In the genomic region with DNA sequence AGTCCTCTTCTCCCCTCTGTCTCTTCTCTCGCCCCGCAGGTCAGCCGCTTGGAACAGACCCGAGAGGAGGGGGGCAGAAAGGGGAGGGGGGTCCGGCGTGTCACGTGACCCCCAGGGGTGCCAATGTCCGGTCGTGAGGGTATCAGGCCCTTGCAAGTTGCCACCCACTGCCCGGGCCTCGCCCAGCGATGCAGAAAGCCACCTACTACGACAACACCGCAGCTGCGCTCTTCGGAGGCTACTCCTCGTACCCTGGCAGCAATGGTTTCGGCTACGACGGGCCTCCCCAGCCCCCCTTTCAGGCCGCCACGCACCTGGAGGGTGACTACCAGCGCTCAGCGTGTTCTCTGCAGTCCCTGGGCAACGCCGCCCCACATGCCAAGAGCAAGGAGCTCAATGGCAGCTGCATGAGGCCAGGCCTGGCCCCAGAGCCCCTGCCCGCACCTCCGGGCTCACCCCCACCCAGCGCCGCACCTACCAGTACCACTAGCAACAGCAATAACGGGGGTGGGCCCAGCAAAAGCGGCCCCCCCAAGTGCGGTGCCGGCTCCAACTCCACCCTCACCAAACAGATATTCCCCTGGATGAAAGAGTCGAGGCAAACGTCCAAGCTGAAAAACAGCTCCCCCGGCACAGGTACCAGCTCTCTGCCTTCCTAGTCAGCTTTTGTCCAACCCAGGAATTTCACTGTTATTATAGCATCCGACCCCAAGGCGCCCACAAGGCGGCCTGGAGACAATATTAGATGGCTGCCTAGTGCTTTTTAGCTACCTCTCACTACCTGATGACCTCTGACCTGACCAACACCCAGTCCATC, we compare ENCODE assay signal across 12 mouse cellular contexts. TPM values are rescaled to one million over a fixed set of nuclear protein-coding genes. Genes with fewer than 3 reads are reported as not detected.
DNase-seq lines count a peak whose midpoint lies in the region; ATAC-seq lines count a peak whose summit lies in the region.
"Had no signal": no experiment of that assay in that cellular context is flagged by ENCODE, and none has a peak within 500 bp of the region (broad histone marks: within the 10 kb centered on the region; RNA-seq: fewer than 3 reads in every experiment).

No protein-coding gene starts in this region.

- peaks cover 97% of the 10 kb centered on the region for H3K27me3 ChIP-seq in heart, embryonic 13.5 days (replicated peaks)
- peaks cover 11% of the 10 kb centered on the region; the same call in 1 of the 2 replicates for H3K27me3 ChIP-seq in intestine, embryonic 16.5 days (replicated peaks; ENCODE audit: control insufficient read depth, insufficient read depth, low read length)
- peaks cover 94% of the 10 kb centered on the region for H3K27me3 ChIP-seq in forebrain, embryonic 15.5 days

- H3K4me3 ChIP-seq in heart, embryonic 13.5 days, result peak overlapping the region; percentile 49
- H3K4me3 ChIP-seq in intestine, embryonic 16.5 days (ENCODE audit: low read length), result peak overlapping the region; percentile 20; the same call in 1 of the 2 replicates
- no peak overlapping the region for H3K4me3 ChIP-seq in forebrain, embryonic 15.5 days

- H3K9me3 ChIP-seq in heart, embryonic 13.5 days, result no peaks in the 10 kb centered on the region
- H3K9me3 ChIP-seq in intestine, embryonic 16.5 days (ENCODE audit: control insufficient read depth, low read length), result no peaks in the 10 kb centered on the region
- no peaks in the 10 kb centered on the region for H3K9me3 ChIP-seq in forebrain, embryonic 15.5 days

- peak overlapping the region; percentile 54 for H3K27ac ChIP-seq in heart, embryonic 13.5 days (replicated peaks)
- peak overlapping the region; percentile 84 for H3K27ac ChIP-seq in intestine, embryonic 16.5 days (ENCODE audit: low read length)
- H3K27ac ChIP-seq in forebrain, embryonic 15.5 days (replicated peaks), result no peak overlapping the region

- 17% methylated on average over 39 of the region's 40 CpGs for WGBS in heart, embryonic 13.5 days
- WGBS in intestine, embryonic 16.5 days, result 29% methylated on average over 40 of the region's 40 CpGs
- under 1% methylated on average over 40 of the region's 40 CpGs for WGBS in forebrain, embryonic 15.5 days

- no peak for ATAC-seq in heart, embryonic 13.5 days (ENCODE audit: extremely low read depth, insufficient number of reproducible peaks, low FRiP score, low TSS enrichment)
- ATAC-seq in intestine, embryonic 16.5 days, result no peak
- ATAC-seq in inflammation-experienced regulatory T-cells, adult 6 months, result no peak
- no peak for ATAC-seq in forebrain, embryonic 15.5 days (replicated peaks)

- peak overlapping the region; percentile 71 for H3K9ac ChIP-seq in heart, embryonic 13.5 days
- H3K9ac ChIP-seq in intestine, embryonic 16.5 days (ENCODE audit: low read depth, low read length), result peak overlapping the region; percentile 71
- no peak overlapping the region for H3K9ac ChIP-seq in forebrain, embryonic 15.5 days (replicated peaks)

- peak overlapping the region; percentile 71 for H3K4me2 ChIP-seq in heart, embryonic 13.5 days
- peak overlapping the region; percentile 93 for H3K4me2 ChIP-seq in intestine, embryonic 16.5 days (ENCODE audit: low read depth, low read length)
- no peak overlapping the region for H3K4me2 ChIP-seq in forebrain, embryonic 15.5 days (replicated peaks)

- no peaks in the 10 kb centered on the region for H3K36me3 ChIP-seq in heart, embryonic 13.5 days
- H3K36me3 ChIP-seq in intestine, embryonic 16.5 days (ENCODE audit: control insufficient read depth, insufficient read depth, low read length), result no peaks in the 10 kb centered on the region
- H3K36me3 ChIP-seq in forebrain, embryonic 15.5 days, result no peaks in the 10 kb centered on the region

- no peak for DNase-seq in heart, adult 8-10 months (ENCODE audit: low spot score)
- DNase-seq in adrenal gland, postnatal 36 days, result peak; percentile 51 to 65
- peak; percentile 79 for DNase-seq in neural tube, embryonic 10.5 days (ENCODE audit: extremely low spot score, low spot score)
- no peak for DNase-seq in spleen, postnatal 4 days (ENCODE audit: low spot score in 2 of 2)
- DNase-seq: heart, postnatal 36 days had no signal

- peaks cover 38% of the 10 kb centered on the region for H3K4me1 ChIP-seq in heart, embryonic 13.5 days
- H3K4me1 ChIP-seq in intestine, embryonic 16.5 days (ENCODE audit: control insufficient read depth, insufficient read depth, low read length), result peaks cover 50% of the 10 kb centered on the region
- peaks cover 8% of the 10 kb centered on the region for H3K4me1 ChIP-seq in forebrain, embryonic 15.5 days

RNA-seq across cellular contexts. Expression of gene Hoxb2, which starts 6.1 kb away (rescaled TPM):
- 3.6 and 5.9 TPM in 2 replicates for polyA plus RNA-seq in heart, embryonic 13.5 days (2015; fragmentation: Nextera tagmentation; extraction: Ambion mirVana)
- total RNA-seq in heart, adult 8-10 months (2022), result under 1 TPM; 0.38 to 0.80 (median 0.64) TPM
- total RNA-seq in adrenal gland, postnatal 36 days (2021), result 10 to 100 TPM; 20.0 to 21.8 TPM
- 9.6 and 11.6 TPM in 2 replicates for polyA plus RNA-seq in intestine, embryonic 16.5 days (2015; fragmentation: Nextera tagmentation; extraction: Ambion mirVana)
- not detected for polyA plus RNA-seq in inflammation-experienced regulatory T-cells, adult 6 months (2017; shearing (Covaris generic))
- polyA plus RNA-seq in forebrain, embryonic 15.5 days (2015; fragmentation: Nextera tagmentation; extraction: Ambion mirVana), result not detected in 2 replicates
- total RNA-seq: neutrophil, adult 5-6 weeks had no signal

RNA-seq across cellular contexts. Expression of gene Hoxb3, which starts 21.1 kb away (rescaled TPM):
- polyA plus RNA-seq in heart, embryonic 13.5 days (2015; fragmentation: Nextera tagmentation; extraction: Ambion mirVana), result 0.31 and 1.1 TPM in 2 replicates
- total RNA-seq in heart, adult 8-10 months (2022), result under 1 TPM; 0.25 to 0.37 (median 0.30) TPM
- 10 to 100 TPM; 15.7 to 20.2 TPM for total RNA-seq in adrenal gland, postnatal 36 days (2021)
- polyA plus RNA-seq in intestine, embryonic 16.5 days (2015; fragmentation: Nextera tagmentation; extraction: Ambion mirVana), result 1.4 and 1.5 TPM in 2 replicates
- under 1 TPM in 1 of 3 experiments, not detected in 2; 0.86 TPM for polyA plus RNA-seq in inflammation-experienced regulatory T-cells, adult 6 months (2017; shearing (Covaris generic))
- polyA plus RNA-seq in forebrain, embryonic 15.5 days (2015; fragmentation: Nextera tagmentation; extraction: Ambion mirVana), result not detected in 2 replicates

RNA-seq across cellular contexts. Expression of gene Hoxb1, which starts 21.3 kb away (rescaled TPM):
- polyA plus RNA-seq in heart, embryonic 13.5 days (2015; fragmentation: Nextera tagmentation; extraction: Ambion mirVana), result 0.17 and 0.18 TPM in 2 replicates
- not detected for total RNA-seq in heart, adult 8-10 months (2022)
- total RNA-seq in adrenal gland, postnatal 36 days (2021), result not detected
- polyA plus RNA-seq in intestine, embryonic 16.5 days (2015; fragmentation: Nextera tagmentation; extraction: Ambion mirVana), result not detected in 2 replicates
- polyA plus RNA-seq in inflammation-experienced regulatory T-cells, adult 6 months (2017; shearing (Covaris generic)), result not detected
- polyA plus RNA-seq in forebrain, embryonic 15.5 days (2015; fragmentation: Nextera tagmentation; extraction: Ambion mirVana), result not detected in 2 replicates
- total RNA-seq: heart, postnatal 36 days; liver, adult 2 months; neutrophil, adult 5-6 weeks had no signal
- polyA plus RNA-seq: liver, adult 2 months; testis, adult 2 months had no signal

RNA-seq across cellular contexts. Expression of gene Hoxb4, which starts 26.2 kb away (rescaled TPM):
- polyA plus RNA-seq in heart, embryonic 13.5 days (2015; fragmentation: Nextera tagmentation; extraction: Ambion mirVana), result 0.43 and 0.59 TPM in 2 replicates
- total RNA-seq in heart, adult 8-10 months (2022), result under 1 TPM; 0.35 to 0.63 (median 0.53) TPM
- total RNA-seq in adrenal gland, postnatal 36 days (2021), result 10 to 100 TPM; 15.6 to 20.9 TPM
- polyA plus RNA-seq in intestine, embryonic 16.5 days (2015; fragmentation: Nextera tagmentation; extraction: Ambion mirVana), result 1.8 and 2.0 TPM in 2 replicates
- 1 to 10 TPM in 2 of 3 experiments, under 1 TPM in 1; 0.92 to 1.5 (median 1.2) TPM for polyA plus RNA-seq in inflammation-experienced regulatory T-cells, adult 6 months (2017; shearing (Covaris generic))
- not detected in 2 replicates for polyA plus RNA-seq in forebrain, embryonic 15.5 days (2015; fragmentation: Nextera tagmentation; extraction: Ambion mirVana)

RNA-seq across cellular contexts. Expression of gene Hoxb5, which starts 41.1 kb away (rescaled TPM):
- 3.8 and 5.5 TPM in 2 replicates for polyA plus RNA-seq in heart, embryonic 13.5 days (2015; fragmentation: Nextera tagmentation; extraction: Ambion mirVana)
- under 1 TPM in 1 of 4 experiments, not detected in 3; 0.11 TPM for total RNA-seq in heart, adult 8-10 months (2022)
- total RNA-seq in adrenal gland, postnatal 36 days (2021), result 10 to 100 TPM; 16.1 to 27.0 TPM
- 26.4 and 28.7 TPM in 2 replicates for polyA plus RNA-seq in intestine, embryonic 16.5 days (2015; fragmentation: Nextera tagmentation; extraction: Ambion mirVana)
- polyA plus RNA-seq in inflammation-experienced regulatory T-cells, adult 6 months (2017; shearing (Covaris generic)), result not detected
- not detected in 2 replicates for polyA plus RNA-seq in forebrain, embryonic 15.5 days (2015; fragmentation: Nextera tagmentation; extraction: Ambion mirVana)
- total RNA-seq: neutrophil, adult 5-6 weeks had no signal

Comparison
In these comparisons a context has a peak if more than half of its experiments do, and no peak if none do; other contexts are left out.
1. DNase-seq: peak in adrenal gland, postnatal 36 days (2 of 2) and neural tube, embryonic 10.5 days (single experiment); none in heart, adult 8-10 months (single experiment) and spleen, postnatal 4 days (0 of 2).